Mouse (Mus musculus) v-Abl transformed pro-B cells (cell line): ENCODE measurements at regions not wholly inside any gene's neighbourhood (a gene's known extent, or its start where the extent isn't known, plus 50 kb on each side); places are given as distances from the start of the nearest gene placed in this dataset.

Experiments used
- in situ Hi-C, 2 experiments: fragments of 400-800 bp; cut with MboI; formaldehyde crosslinking; loops; one replicate each; pipeline ENCODE4 v1.15.1; 2025; ENCODE audit not compliant: unreplicated experiment in 2 of 2

GRCm38 (mm10) chr15:93001346-93002001 lies 273.5 kb downstream of the Gxylt1 start:
- in situ Hi-C loops, result no loop called here

DNA sequence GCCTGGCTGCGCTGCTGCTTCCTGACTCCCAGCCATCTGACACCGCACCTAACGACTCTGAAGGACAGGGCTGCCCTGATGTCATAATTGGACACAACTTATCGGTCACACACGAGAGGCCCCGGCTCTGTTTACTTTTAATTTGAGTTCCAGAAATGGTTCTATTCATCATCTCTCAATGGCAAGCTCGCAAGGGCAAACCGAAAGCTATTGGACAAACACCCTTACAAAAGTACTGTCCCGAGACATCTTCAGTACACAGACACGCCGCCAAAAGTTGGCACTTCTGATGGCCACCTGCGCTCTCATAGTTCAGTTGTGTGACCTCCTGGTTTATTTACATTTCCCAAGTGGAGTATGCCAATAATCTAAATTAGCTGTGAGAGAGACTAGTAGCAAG lies 274.9 kb downstream of the Gxylt1 start:
- in situ Hi-C loops, result no loop called here

GRCm38 (mm10) chr15:92997933-92998332 lies 277.0 kb downstream of the Gxylt1 start:
- in situ Hi-C loops, result no loop called here

DNA sequence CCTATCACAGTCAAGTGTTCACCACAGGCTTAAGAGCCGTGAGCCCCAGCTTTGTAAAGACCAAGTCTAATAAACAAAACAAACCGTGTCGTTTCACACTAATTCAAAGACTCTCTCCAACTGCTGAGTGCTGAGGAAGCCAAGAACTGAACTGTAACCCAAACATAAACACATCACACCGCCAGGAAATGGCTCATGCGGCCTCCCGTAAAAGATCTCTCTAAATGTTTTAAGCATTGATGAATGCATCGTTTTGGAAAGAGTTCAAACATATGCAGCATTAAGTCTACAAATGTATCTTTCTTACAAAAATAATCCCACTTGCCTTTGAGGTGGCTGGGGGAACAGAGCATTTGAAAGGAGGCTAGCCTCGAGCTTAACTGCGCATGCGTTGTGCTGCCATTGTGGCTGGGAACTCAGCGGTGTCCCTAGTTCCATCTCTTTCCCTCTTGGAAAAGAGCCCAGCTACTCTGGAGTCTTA lies 280.7 kb downstream of the Gxylt1 start:
- in situ Hi-C loops, result no loop called here

- in situ Hi-C loops, result no loop called here
Observed at GRCm38 (mm10) chr15:92993538-92994190, 281.3 kb downstream of the Gxylt1 start.

- in situ Hi-C loops, result no loop called here
Observed at GRCm38 (mm10) chr15:92975774-92976173, 299.2 kb downstream of the Gxylt1 start.

DNA sequence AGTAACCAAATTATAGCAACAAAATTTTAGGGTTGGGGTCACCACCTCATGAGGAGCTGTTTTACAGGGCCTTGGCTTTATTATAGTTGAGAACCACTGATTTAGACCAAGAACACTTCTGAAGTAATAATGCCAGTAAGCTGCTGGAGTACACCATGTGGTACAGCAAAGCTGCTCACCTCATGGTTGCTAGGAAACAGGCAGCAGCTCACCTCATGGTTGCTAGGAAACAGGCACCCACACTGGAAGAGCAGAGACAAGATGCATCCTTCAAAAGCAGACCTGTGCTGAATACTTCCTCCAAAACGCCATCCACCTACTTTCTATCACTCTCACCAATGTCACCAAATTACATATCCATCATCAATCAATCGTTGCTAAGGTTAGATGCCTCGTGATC lies 300.0 kb downstream of the Gxylt1 start:
- in situ Hi-C loops, result loop anchor here in 1 of 2 experiments (25.0 kb wide), 1 partner anchor 462 kb away; no protein-coding TSS in a partner anchor

- in situ Hi-C loops, result loop anchor here in 1 of 2 experiments (25.0 kb wide), 1 partner anchor 464 kb away; no protein-coding TSS in a partner anchor
Observed at GRCm38 (mm10) chr15:92973651-92974229, 301.2 kb downstream of the Gxylt1 start.

GRCm38 (mm10) chr15:92965556-92965955 lies 309.4 kb downstream of the Gxylt1 start:
- in situ Hi-C loops, result loop anchor here in 1 of 2 experiments (25.0 kb wide), 1 partner anchor 472 kb away; no protein-coding TSS in a partner anchor

GRCm38 (mm10) chr15:92964901-92965300 lies 310.1 kb downstream of the Gxylt1 start:
- in situ Hi-C loops, result loop anchor here in 1 of 2 experiments (25.0 kb wide), 1 partner anchor 472 kb away; no protein-coding TSS in a partner anchor

DNA sequence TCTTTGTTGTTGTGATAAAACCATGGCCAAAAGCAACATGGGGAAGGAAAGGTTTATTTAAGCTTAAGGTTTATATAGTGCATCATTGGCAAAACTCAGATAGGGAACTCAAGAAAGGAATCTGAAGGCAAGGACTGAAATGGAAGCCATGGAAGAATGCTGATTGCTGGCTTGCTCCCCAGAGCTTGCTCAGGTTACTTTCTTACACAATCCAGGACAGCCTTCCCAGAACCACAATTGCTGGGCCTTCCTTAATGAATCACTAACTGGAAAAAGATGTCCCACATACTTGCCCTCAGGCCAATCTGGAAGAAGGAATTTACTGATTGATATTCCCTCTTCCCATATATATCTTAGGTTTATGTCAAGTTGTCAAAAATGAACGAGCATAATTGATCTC lies 310.8 kb downstream of the Gxylt1 start:
- in situ Hi-C loops, result loop anchor here in 1 of 2 experiments (25.0 kb wide), 1 partner anchor 473 kb away; no protein-coding TSS in a partner anchor

GRCm38 (mm10) chr15:92950912-92951311 lies 324.1 kb downstream of the Gxylt1 start:
- in situ Hi-C loops, result loop anchor here in 1 of 2 experiments (25.0 kb wide), 1 partner anchor 486 kb away; no protein-coding TSS in a partner anchor

GRCm38 (mm10) chr15:92946216-92946615 lies 328.8 kb downstream of the Gxylt1 start:
- in situ Hi-C loops, result no loop called here

DNA sequence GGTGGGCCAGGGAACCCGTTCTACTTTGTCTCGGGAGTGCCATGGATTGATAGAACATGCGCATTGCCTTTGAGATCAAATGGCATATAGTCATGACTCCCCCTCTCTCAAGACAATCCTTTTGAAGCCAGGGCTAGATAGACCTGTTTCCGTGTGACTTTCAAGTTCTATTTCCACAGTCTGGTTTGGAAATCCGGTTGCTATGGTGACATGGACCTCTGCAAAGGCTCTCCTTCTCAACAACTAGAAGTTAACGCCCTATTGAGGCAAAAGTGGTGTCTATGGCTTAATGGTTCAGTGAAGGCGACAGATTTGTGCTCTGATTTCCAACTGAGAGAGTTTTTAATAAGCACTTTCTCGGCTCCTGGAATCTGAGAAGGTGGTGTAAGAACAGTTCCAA lies 371.2 kb downstream of the Gxylt1 start:
- in situ Hi-C loops, result no loop called here

- in situ Hi-C loops, result no loop called here
Observed at GRCm38 (mm10) chr15:92897277-92897676, 377.7 kb downstream of the Gxylt1 start.

- in situ Hi-C loops, result no loop called here
Observed at GRCm38 (mm10) chr15:92895836-92896235, 379.1 kb downstream of the Gxylt1 start.

DNA sequence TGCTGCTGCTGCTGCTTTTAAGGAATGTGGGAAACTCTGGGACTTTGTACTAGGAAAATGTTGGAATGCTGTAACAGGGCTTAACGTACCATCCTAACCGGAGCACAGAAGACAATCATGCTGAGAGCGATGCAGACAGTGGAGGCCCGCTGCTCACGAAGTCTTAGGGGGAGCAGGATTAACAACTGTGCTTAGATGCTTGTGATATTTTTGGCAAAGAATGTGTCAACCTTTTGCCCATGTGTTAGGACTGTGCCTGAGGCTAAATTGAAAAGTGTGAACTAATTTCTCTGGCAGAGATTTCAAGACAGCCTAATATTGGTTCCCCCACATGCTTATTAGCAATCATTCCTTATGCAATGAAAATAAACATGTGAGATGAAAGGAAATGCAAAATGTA lies 398.5 kb downstream of the Gxylt1 start:
- in situ Hi-C loops, result no loop called here

DNA sequence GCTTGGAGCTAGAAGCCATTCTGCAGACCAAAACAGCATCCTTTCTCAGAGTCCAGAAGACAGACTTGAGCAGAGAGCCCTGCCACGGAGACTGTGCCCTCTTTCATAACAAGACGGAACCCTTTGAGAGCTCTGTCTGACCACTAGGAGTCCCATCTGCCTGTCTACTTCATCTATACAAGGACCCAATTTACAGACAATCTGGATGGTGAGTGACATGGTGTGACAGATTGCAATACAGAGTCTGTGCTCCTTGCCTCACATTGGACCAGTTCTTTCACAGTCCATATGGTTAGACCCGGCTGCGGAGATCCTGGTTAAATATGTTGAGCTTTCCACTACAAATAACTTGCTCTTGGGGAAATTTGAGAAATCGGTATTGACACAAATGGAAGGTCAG lies 410.9 kb downstream of the Gxylt1 start:
- in situ Hi-C loops, result no loop called here

DNA sequence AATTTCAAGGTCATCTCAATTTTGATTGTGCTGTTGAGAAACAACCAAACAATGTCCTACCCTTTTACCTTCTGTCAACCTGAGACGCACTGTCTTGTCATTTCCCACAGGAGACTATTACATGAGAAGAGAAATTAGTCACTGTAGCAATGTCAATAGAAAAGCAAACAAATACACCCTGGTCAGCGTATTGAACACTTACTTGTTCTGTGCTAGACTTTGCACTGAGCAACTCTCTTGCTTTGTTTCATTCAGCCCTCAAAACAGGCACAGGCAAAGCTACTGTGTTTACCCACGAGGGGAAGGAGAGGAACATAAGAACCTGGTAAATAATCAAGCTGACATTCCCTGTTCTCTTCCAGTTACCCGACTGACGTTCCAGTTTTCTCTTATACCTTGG lies 424.1 kb downstream of the Gxylt1 start:
- in situ Hi-C loops, result no loop called here

DNA sequence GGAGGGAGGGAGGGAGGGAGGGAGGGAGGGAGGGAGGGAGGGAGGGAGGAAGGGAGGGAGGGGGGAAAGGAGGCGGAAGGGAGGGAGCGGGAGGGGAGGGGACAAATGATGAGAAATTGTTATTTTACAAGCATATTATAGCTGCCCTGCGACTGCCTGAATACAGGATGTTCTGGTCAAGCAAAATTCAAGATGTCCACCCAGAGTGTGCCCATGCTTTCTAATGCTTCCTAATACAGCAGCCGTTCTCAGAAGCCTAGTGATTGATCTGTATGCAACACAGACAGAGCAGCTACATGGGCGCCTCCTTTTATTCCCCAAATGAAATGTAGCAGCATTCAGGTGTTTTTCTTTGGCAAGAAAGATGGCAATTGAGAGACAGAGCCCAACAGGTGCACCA lies 434.9 kb downstream of the Gxylt1 start:
- in situ Hi-C loops, result no loop called here

DNA sequence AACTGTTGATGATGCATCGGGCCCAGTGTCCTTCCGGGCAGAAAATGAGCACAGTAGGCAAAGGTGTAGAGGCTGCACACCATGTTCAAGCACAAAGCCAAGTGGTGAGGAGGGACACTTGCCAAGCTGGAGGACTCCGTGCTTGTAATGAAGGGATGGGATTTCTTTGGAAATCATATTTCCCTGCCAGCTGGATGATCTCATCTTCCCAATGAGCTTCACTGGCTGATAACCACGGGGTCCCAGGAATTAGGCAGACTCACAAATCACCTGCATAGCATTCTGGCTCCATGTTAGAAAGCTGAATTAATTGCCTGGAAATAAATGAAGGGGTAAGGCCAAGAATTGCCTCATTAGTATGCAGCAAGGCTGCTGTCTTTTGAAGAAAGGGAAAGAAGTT lies 435.4 kb downstream of the Gxylt1 start:
- in situ Hi-C loops, result no loop called here
